Mouse (Mus musculus): ENCODE data around the gene Adamts12. TPM values are rescaled to one million over a fixed set of nuclear protein-coding genes. Genes with fewer than 3 reads are reported as not detected.

The Adamts12 gene
- total RNA-seq, 2 experiments from 2014 or later: 3.4 to 5.0 TPM

DNA sequence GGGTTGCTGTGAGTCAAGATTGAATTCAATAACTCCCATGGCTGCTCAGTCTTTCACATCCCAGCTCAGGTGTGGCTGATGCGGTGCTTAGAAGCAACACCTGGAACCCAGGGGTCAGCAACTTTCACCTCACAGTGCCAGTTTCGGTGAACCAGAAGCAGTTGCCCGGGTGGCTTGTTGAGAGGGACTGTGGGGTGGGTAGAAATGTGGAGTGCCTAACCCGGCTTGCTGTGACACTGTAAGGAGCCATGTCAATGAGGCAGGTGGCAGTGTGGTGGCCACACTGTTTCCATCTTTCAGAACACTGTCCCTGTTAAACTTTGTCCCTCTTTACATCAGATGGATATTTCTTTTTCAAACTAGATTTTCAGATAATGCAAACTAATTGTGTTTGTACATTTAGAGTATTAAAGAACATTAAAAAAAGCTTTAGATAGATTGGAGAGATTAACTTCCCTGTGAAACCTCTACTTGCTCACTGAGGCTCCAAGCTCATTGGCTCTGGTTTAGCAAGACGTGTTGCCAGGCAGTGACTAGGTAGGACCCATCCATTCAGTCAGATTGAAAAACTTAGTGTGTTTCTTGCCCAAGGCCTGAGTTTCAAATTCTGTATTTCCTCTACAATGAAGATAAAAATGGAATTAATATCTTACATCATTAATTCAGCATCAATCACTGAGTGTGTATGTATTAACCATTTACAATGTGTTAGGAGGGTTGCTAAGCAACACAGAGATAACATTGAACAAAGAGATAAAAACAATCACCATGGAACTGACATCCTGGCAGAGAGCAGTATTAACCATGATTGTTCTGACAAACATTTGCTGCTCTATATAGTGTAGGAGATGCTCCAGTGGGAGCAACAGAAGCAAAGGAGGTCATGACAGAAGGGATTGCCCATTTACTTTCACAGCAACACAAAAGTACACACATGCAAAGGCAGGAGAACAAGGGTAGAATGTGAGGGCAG is 68.3 kb downstream of the Adamts12 start:
- DNase-seq: no peak
- intact Hi-C loops (cut with DNase I): no loop called here

DNA sequence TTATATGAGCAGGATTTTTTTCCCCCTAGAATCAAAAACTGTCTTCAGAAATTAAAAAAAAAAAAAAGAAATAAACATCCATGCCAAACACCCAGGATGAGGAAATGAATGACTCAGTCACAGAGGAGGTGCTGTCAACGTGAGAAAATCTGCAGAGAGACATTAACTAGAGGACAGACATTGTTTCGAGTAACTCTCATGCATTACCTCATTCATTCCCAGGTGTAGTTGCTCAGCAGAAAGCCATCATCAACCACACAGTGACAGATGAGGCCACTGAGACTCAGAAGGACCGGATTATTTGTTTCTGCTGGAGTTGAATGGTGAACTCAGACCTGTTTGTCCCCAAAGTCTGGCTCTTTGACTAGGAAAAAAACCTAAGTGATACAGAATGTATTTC is 81.0 kb downstream of the Adamts12 start:
- intact Hi-C loops (cut with DNase I): no loop called here
- no peak for DNase-seq

GRCm38 (mm10) chr15:11159386-11159785 is 94.8 kb downstream of the Adamts12 start:
- intact Hi-C loops (cut with DNase I): no loop called here
- no peak for DNase-seq

DNA sequence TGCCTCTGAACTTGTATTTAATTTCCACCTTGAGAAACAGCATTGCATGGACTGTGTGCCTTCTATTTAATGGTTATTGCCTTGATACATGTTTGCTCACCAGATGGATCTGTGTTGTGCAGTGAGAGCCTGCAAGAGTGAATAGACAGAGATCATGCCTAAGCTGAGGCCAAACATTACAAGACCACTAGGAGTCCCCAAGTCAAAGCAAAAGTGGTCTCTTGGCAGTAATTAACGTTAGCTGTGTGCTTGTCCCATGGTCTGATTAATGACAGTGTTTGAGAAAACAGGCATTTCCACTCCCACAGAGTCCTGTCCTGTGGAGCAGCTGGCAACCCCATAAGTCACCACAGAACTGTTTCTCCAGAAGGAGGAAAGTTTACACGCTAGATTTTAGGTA is 96.2 kb downstream of the Adamts12 start:
- no peak for DNase-seq
- intact Hi-C loops (cut with DNase I): no loop called here

GRCm38 (mm10) chr15:11165883-11166282 is 101.3 kb downstream of the Adamts12 start:
- intact Hi-C loops (cut with DNase I): no loop called here
- peak; percentile 12 to 21 for DNase-seq

GRCm38 (mm10) chr15:11173884-11174470 is 109.4 kb downstream of the Adamts12 start:
- intact Hi-C loops (cut with DNase I): no loop called here
- DNase-seq: no peak

DNA sequence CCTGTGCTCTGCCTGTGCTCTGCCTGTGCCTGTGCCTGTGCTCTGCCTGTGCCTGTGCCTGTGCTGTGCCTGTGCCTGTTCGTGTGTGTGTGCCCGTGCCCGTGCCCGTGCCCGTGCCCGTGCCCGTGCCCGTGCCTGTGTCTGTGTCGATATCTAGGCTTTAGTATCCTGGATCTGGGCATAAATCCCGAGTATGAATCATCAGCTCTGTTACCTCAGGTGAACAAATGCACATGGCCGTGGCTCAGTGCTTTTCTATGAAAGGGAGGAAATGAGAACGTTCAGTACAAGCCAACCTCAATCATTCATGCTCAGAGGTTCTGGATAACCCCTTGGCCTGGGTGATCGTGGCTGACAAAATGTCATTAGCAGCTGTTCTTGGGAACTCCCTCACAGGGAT is 110.3 kb downstream of the Adamts12 start:
- DNase-seq: no peak
- intact Hi-C loops (cut with DNase I): no loop called here

GRCm38 (mm10) chr15:11177448-11177847 is 112.9 kb downstream of the Adamts12 start:
- intact Hi-C loops (cut with DNase I): no loop called here
- DNase-seq: no peak

DNA sequence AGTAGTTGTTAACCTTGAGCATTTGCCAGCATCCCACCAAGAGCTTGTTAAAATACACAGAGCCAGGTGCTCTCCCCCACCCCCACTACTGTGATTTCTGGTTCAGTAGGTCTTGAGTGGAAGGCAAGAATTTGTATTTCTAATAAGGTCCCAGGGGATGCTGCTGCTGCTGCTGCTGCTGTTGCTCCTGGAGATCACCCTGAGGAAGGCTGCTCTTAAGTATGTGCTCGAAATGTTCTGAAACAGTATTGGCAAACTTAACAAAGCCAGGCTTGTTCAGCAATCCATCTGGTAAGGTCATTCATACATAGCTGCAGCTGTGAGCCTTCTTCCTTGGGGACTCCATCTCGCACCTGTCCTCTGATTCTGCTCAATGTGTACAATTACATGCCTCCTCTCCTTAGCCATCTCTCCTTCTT is 115.2 kb downstream of the Adamts12 start:
- intact Hi-C loops (cut with DNase I): no loop called here
- no peak for DNase-seq

GRCm38 (mm10) chr15:11186711-11187110 is 122.1 kb downstream of the Adamts12 start:
- no peak for DNase-seq
- intact Hi-C loops (cut with DNase I): no loop called here

GRCm38 (mm10) chr15:11190447-11190846 is 125.9 kb downstream of the Adamts12 start:
- intact Hi-C loops (cut with DNase I): no loop called here
- DNase-seq: no peak

DNA sequence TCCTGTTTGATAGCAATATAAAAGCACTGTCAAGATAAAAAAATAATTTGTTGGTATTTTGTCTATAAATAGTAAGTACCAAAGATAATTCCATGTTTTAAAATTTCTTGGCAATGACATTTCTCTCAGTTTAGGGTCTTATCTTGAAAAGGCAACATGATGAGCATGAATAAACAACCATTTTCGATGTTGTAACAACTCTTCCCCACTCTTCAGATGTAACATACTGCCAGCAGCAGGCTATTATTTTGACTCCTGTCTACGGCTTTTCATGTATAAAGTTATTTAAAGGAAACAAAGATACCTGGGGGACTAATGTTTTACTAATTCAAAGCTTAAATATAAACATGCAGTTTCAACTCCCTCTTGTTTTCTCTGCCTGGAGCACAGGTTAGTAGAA is 128.2 kb downstream of the Adamts12 start:
- intact Hi-C loops (cut with DNase I): no loop called here
- DNase-seq: no peak

DNA sequence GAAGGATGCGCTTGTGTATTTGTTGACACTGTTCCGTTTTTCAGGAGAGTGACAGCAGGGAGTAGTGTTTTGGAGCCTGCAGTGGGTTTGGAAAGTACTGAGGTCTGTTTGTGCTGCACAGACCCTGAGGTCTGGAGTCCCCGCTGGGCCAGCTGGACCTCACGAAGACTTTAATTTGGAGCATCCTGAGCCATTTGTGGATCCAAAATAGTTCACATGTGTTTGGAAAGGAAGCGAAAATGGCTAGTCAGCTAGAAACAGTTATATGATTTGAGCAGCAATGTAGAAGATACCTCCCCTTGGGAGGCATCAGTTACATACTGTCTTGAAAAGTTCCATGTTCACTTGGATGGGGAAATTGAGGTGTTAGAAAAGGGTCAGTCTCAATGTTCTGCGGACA is 132.5 kb downstream of the Adamts12 start:
- DNase-seq: peak in 1 of 2 experiments; percentile 17
- intact Hi-C loops (cut with DNase I): no loop called here

DNA sequence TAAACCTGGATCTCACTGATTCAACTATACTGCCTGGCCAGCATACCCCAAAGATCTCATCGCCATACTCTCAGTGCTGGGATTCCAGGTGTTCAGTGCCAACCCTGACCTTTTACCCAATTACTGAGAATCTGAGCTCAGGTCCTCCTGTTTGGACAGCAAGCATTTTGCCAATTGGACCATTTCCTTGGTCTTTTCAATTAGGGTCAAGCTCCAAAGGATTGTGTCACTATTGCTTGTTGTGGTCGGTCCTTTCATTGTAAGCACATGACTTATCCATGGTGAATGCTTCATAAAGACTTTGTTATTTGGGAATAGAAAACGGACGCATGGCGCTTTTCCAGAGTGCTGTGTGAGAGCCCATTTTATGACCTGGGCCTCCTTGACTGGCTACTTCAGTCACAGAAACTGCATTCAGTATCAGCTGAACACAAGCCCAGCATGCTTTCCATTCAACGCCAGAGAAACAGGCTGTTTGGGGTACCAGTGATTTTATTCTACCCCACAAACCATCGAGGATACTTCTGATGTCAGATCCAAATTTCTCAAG is 133.7 kb downstream of the Adamts12 start:
- intact Hi-C loops (cut with DNase I): no loop called here
- DNase-seq: no peak

- no peak for DNase-seq
- intact Hi-C loops (cut with DNase I): no loop called here
Observed at GRCm38 (mm10) chr15:11203084-11203483, 138.5 kb downstream of the Adamts12 start.

DNA sequence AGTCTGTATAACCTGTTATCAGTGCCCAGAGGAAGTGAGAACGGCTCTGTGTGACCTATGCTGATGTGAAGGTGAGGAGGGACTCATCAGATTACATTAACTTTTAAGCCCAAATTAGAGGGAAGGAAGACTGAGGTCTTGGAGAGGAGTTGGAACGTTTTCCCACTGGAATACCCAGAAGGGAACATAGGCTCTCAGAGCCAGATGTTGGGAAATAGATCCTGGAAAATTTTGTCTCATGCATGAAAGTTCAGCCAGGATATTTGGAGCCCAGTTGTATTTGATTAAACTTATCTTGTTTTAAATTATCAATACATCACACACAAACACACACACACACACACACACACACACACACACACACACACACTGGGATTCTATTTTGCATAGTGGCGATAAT is 140.3 kb downstream of the Adamts12 start:
- intact Hi-C loops (cut with DNase I): no loop called here
- peak in 1 of 2 experiments; percentile 25 for DNase-seq

GRCm38 (mm10) chr15:11210976-11211375 is 146.4 kb downstream of the Adamts12 start:
- intact Hi-C loops (cut with DNase I): no loop called here
- DNase-seq: no peak

DNA sequence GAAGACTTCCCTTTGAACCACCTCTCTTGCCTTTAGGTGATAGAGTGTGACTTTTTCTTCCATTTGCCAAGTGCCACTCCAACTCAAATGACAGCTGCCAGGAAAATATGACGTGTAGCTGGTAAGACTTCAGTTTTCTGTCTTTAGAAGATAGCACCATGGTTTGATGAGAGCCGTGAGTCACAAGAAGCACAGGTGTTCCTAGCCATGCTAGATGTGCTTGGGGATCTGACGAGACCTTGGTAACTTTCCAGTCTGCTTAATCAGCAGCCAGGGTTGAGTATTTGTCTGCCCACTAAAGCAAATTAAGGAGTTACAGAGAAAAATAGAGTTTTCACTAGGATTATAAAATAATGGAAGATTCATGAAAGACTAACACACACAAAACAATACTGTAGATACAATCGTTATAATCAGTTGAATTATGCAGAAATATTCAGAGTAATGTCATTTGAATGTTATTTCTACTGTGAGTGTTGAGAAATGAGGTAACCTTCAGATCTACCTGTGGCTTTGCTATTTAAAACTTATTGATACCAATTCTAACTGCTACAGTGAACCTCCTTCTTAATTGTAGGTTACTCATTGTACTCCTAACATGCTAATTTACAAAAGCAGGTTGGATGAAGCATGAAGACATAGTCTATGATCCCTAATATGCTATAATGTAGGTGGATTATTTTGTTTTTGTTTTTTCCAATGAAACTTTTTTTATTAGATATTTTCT is 169.5 kb downstream of the Adamts12 start:
- intact Hi-C loops (cut with DNase I): no loop called here

DNA sequence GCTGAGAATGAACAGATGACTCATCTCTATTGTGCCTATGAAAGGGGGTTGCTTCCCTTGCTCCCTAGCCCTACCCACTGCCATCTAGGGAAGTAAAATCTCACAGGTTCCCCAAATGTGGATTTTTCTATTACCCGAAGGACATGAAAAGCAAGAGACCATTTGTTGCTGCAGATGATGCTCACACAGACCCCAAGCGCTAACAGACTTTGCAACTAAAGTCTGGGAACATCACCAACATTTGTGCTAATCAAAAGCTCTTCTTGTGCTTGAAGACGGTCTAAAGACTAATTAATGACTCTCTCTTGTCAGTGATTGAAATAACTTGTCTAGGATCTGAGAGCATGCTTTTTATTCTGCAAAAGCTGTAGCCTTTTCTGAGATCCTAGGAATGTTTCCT is 175.8 kb downstream of the Adamts12 start:
- intact Hi-C loops (cut with DNase I): no loop called here
- no peak for DNase-seq

More for the DNA sequence above, 169.5 kb downstream of the Adamts12 start:
- DNase-seq: no peak

DNA sequence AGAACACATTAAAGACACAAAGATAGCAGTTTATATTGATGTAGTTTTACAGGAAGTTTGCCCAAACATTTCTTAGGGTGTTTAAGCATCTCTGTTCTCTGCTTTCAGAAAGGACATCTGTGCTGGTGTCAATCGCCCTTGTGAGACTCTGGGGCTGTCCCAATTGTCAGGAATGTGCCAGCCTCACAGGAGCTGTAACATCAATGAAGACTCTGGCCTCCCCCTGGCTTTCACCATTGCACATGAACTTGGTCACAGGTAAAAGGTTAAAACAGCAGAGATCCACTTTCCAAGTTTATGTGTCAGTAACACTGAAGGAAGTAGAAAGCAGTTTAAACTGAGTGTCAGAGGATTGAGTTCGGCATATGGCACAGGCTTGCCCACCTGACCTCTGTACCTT is 176.7 kb downstream of the Adamts12 start:
- intact Hi-C loops (cut with DNase I): no loop called here
- no peak for DNase-seq

GRCm38 (mm10) chr15:11246402-11246801 is 181.8 kb downstream of the Adamts12 start:
- intact Hi-C loops (cut with DNase I): no loop called here
- DNase-seq: no peak

Data from heart, postnatal 36 days (tissue).